Mouse (Mus musculus): ENCODE results near the gene Heg1.

DNA sequence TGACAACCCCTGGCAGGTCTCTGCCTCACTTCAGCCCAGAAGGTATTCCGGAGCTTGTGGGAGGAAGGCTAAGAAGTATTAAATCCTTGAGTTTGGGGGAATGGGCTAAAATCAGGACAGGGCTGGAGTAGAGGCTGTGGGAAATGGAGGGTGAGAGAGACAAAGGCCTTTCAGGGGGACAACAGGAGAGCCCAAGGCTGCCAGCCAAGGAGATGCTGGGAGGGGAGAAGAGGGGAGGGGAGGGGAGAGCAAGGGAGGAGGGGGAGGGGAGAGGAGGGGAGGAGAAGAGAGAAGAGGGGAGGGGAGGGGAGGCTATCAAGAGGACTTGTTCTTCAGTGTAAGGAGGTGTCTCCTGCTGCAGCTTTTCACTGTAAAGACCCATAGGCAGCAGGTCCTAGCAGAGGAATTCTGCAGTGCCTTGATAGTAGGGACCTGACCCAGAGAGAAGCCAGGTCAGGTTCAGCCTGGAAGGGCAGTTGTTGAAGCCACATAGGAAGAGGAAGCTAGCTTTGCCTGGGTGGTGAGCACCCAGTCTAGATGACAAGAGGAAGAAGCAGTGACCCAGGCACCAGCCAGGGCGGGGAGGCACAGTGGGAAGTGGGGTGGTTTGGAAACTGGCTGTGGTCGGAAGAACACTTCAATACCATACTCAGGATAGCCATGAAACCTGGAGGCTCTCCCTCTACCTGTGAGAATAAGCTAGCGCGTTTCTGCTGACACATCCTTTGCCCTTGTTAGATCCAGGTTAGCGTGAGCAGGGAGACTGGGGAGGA is 7.0 kb downstream of the Heg1 start:
- no peak for TF ChIP-seq CTCF (IDR thresholded peaks at IDR 0.05; ENCODE audit: low read depth)
- no peak for TF ChIP-seq EP300 (IDR thresholded peaks at IDR 0.05; ENCODE audit: low read depth)
